Mouse (Mus musculus): ENCODE results near the gene Mst1r. TPM values are rescaled to one million over a fixed set of nuclear protein-coding genes. Genes with fewer than 3 reads are reported as not detected.

The Mst1r gene
- total RNA-seq, 2 experiments from 2014 or later, result 0.69 to 1.3 TPM

Other genes starting within 250 kb of the Mst1r start
- 10 to 100 TPM; 69.9 to 81.4 TPM for gene Slc38a3, start 237.3 kb upstream of the Mst1r start, total RNA-seq (2021)
- under 1 TPM; 0.18 to 0.21 TPM for gene Gnat1, start 227.2 kb upstream of the Mst1r start, total RNA-seq (2021)
- gene Sema3f, start 196.4 kb upstream of the Mst1r start, total RNA-seq (2021), result 10 to 100 TPM; 16.6 to 17.8 TPM
- gene Rbm5, start 135.9 kb upstream of the Mst1r start, total RNA-seq (2021), result 100 to 1,000 TPM; 122 to 155 TPM
- 10 to 100 TPM; 57.0 to 65.0 TPM for gene Rbm6, start 33.6 kb upstream of the Mst1r start, total RNA-seq (2021)
- gene Mon1a, start 18.7 kb upstream of the Mst1r start, total RNA-seq (2021), result 10 to 100 TPM; 22.2 to 25.4 TPM
- gene Actl11, start 21.6 kb downstream of the Mst1r start, total RNA-seq (2021), result not detected
- 100 to 1,000 TPM; 352 to 354 TPM for gene Camkv, start 28.8 kb downstream of the Mst1r start, total RNA-seq (2021)
- 10 to 100 TPM in 1 of 2 experiments, 1 to 10 TPM in 1; 9.5 to 14.9 TPM for gene Traip, start 43.3 kb downstream of the Mst1r start, total RNA-seq (2021)
- gene Uba7, start 68.6 kb downstream of the Mst1r start, total RNA-seq (2021), result 1 to 10 TPM; 3.1 to 4.6 TPM
- not detected for gene Gm20661, start 76.2 kb downstream of the Mst1r start, total RNA-seq (2021)
- gene Inka1, start 79.0 kb downstream of the Mst1r start, total RNA-seq (2021), result 1 to 10 TPM; 3.9 to 4.0 TPM
- gene Cdhr4, start 85.6 kb downstream of the Mst1r start, total RNA-seq (2021), result 1 to 10 TPM; 1.5 to 1.9 TPM
- gene Gm20662, start 89.5 kb downstream of the Mst1r start, total RNA-seq (2021), result 1 to 10 TPM; 3.7 to 4.4 TPM
- 100 to 1,000 TPM; 185 to 190 TPM for gene Ip6k1, start 95.6 kb downstream of the Mst1r start, total RNA-seq (2021)
- 10 to 100 TPM; 16.7 to 17.5 TPM for gene Gmppb, start 142.4 kb downstream of the Mst1r start, total RNA-seq (2021)
- 1 to 10 TPM; 1.7 to 2.2 TPM for gene Amigo3, start 146.3 kb downstream of the Mst1r start, total RNA-seq (2021)
- not detected for gene Mst1, start 173.6 kb downstream of the Mst1r start, total RNA-seq (2021)
- gene Rnf123, start 176.5 kb downstream of the Mst1r start, total RNA-seq (2021), result 10 to 100 TPM; 81.9 to 88.7 TPM
- gene Apeh, start 187.7 kb downstream of the Mst1r start, total RNA-seq (2021), result 10 to 100 TPM; 29.8 to 36.9 TPM

All from left cerebral cortex, postnatal 25 days (tissue).